Mouse (Mus musculus): Measurements from ENCODE around the gene Ppp2r5d. TPM values are rescaled to one million over a fixed set of nuclear protein-coding genes. Genes with fewer than 3 reads are reported as not detected.

The Ppp2r5d gene
- polyA plus RNA-seq, 1 experiment from 2014 or later, result 78.7 TPM

Other genes starting within 250 kb of the Ppp2r5d start
- gene Ttbk1, start 217.4 kb downstream of the Ppp2r5d start, polyA plus RNA-seq (2015; fragmentation: Nextera tagmentation; extraction: Ambion mirVana), result 6.0 and 6.9 TPM in 2 replicates
- 19.0 and 19.2 TPM in 2 replicates for gene Dnph1, start 208.4 kb downstream of the Ppp2r5d start, polyA plus RNA-seq (2015; fragmentation: Nextera tagmentation; extraction: Ambion mirVana)
- gene Cul9, start 158.7 kb downstream of the Ppp2r5d start, polyA plus RNA-seq (2015; fragmentation: Nextera tagmentation; extraction: Ambion mirVana), result 16.4 and 17.0 TPM in 2 replicates
- gene Srf, start 148.9 kb downstream of the Ppp2r5d start, polyA plus RNA-seq (2015; fragmentation: Nextera tagmentation; extraction: Ambion mirVana), result 4.7 and 5.4 TPM in 2 replicates
- gene Ptk7, start 75.6 kb downstream of the Ppp2r5d start, polyA plus RNA-seq (2015; fragmentation: Nextera tagmentation; extraction: Ambion mirVana), result 38.7 and 41.3 TPM in 2 replicates
- gene Klc4, start 59.1 kb downstream of the Ppp2r5d start, polyA plus RNA-seq (2015; fragmentation: Nextera tagmentation; extraction: Ambion mirVana), result 41.8 and 45.3 TPM in 2 replicates
- gene Mrpl2, start 58.9 kb downstream of the Ppp2r5d start, polyA plus RNA-seq (2015; fragmentation: Nextera tagmentation; extraction: Ambion mirVana), result 63.2 and 70.1 TPM in 2 replicates
- 40.0 and 41.7 TPM in 2 replicates for gene Cul7, start 54.8 kb downstream of the Ppp2r5d start, polyA plus RNA-seq (2015; fragmentation: Nextera tagmentation; extraction: Ambion mirVana)
- gene Rrp36, start 30.8 kb downstream of the Ppp2r5d start, polyA plus RNA-seq (2015; fragmentation: Nextera tagmentation; extraction: Ambion mirVana), result 47.7 and 53.5 TPM in 2 replicates
- gene Mea1, start 26.3 kb downstream of the Ppp2r5d start, polyA plus RNA-seq (2015; fragmentation: Nextera tagmentation; extraction: Ambion mirVana), result 233 and 260 TPM in 2 replicates
- gene Klhdc3, start 24.2 kb downstream of the Ppp2r5d start, polyA plus RNA-seq (2015; fragmentation: Nextera tagmentation; extraction: Ambion mirVana), result 154 and 155 TPM in 2 replicates
- gene Pex6, start 6.4 kb upstream of the Ppp2r5d start, polyA plus RNA-seq (2015; fragmentation: Nextera tagmentation; extraction: Ambion mirVana), result 23.2 and 24.8 TPM in 2 replicates
- gene Gnmt, start 24.1 kb upstream of the Ppp2r5d start, polyA plus RNA-seq (2015; fragmentation: Nextera tagmentation; extraction: Ambion mirVana), result 1.1 and 1.8 TPM in 2 replicates
- 60.9 and 63.4 TPM in 2 replicates for gene Cnpy3, start 47.1 kb upstream of the Ppp2r5d start, polyA plus RNA-seq (2015; fragmentation: Nextera tagmentation; extraction: Ambion mirVana)
- 0.39 TPM in 1 of 2 replicates, not detected in the other for gene Ptcra, start 58.6 kb upstream of the Ppp2r5d start, polyA plus RNA-seq (2015; fragmentation: Nextera tagmentation; extraction: Ambion mirVana)
- gene 2310039H08Rik, start 67.5 kb upstream of the Ppp2r5d start, polyA plus RNA-seq (2015; fragmentation: Nextera tagmentation; extraction: Ambion mirVana), result 47.3 and 56.2 TPM in 2 replicates
- gene Rpl7l1, start 77.6 kb upstream of the Ppp2r5d start, polyA plus RNA-seq (2015; fragmentation: Nextera tagmentation; extraction: Ambion mirVana), result 93.4 and 108 TPM in 2 replicates
- gene Bicral, start 153.4 kb upstream of the Ppp2r5d start, polyA plus RNA-seq (2015; fragmentation: Nextera tagmentation; extraction: Ambion mirVana), result 6.5 and 9.4 TPM in 2 replicates
- 70.7 and 75.4 TPM in 2 replicates for gene Tbcc, start 185.6 kb upstream of the Ppp2r5d start, polyA plus RNA-seq (2015; fragmentation: Nextera tagmentation; extraction: Ambion mirVana)
- gene Prph2, start 205.3 kb upstream of the Ppp2r5d start, polyA plus RNA-seq (2015; fragmentation: Nextera tagmentation; extraction: Ambion mirVana), result not detected in 2 replicates